24 mouse cellular contexts compared by ENCODE assay signal in genomic region chr9:106237878-106238277, GRCm38 (mm10). TPM values are rescaled to one million over a fixed set of nuclear protein-coding genes. Genes with fewer than 3 reads are reported as not detected.
DNase-seq lines count a peak whose midpoint lies in the region; ATAC-seq and TF ChIP-seq lines count a peak whose summit lies in the region.
"Had no signal": no experiment of that assay in that cellular context is flagged by ENCODE, and none has a peak within 500 bp of the region (broad histone marks: within the 10 kb centered on the region; RNA-seq: fewer than 3 reads in every experiment).

No protein-coding gene starts in this region.

- H3K4me2 ChIP-seq in kidney, embryonic 15.5 days, result no peak overlapping the region
- no peak overlapping the region for H3K4me2 ChIP-seq in kidney, embryonic 16.5 days (replicated peaks; ENCODE audit: low read depth, low read length)
- H3K4me2 ChIP-seq in midbrain, postnatal 0 days (ENCODE audit: low read depth, low read length, poor library complexity, severe bottlenecking), result no peak overlapping the region
- H3K4me2 ChIP-seq: embryonic facial prominence, embryonic 13.5 days; forebrain, embryonic 12.5 days; forebrain, embryonic 15.5 days; heart, embryonic 11.5 days; hindbrain, embryonic 12.5 days; hindbrain, embryonic 15.5 days had no signal

- H3K4me3 ChIP-seq in kidney, embryonic 15.5 days (replicated peaks), result no peak overlapping the region
- H3K4me3 ChIP-seq in kidney, embryonic 16.5 days (ENCODE audit: low read length), result no peak overlapping the region
- 0 out of 2 replicates have a peak overlapping the region, but pooled peaks have one; percentile 1 for H3K4me3 ChIP-seq in liver, adult 2 months (ENCODE audit: insufficient read depth, low read depth, low read length)
- no peak overlapping the region for H3K4me3 ChIP-seq in brown adipose tissue, adult 24 weeks (ENCODE audit: insufficient read depth, low read depth, low read length)
- no peak overlapping the region for H3K4me3 ChIP-seq in midbrain, postnatal 0 days (ENCODE audit: low read depth, low read length)
- H3K4me3 ChIP-seq: embryonic facial prominence, embryonic 10.5 days; embryonic facial prominence, embryonic 13.5 days; erythroblast, embryonic 14.5 days; forebrain, embryonic 12.5 days; forebrain, embryonic 15.5 days; hindbrain, embryonic 12.5 days; hindbrain, embryonic 15.5 days had no signal

- 0 out of 2 replicates have a peak, but pooled peaks have one; percentile 2 for TF ChIP-seq CTCF in liver, adult 2 months (IDR thresholded peaks at IDR 0.05; ENCODE audit: low read depth, low read length)
- TF ChIP-seq CTCF in midbrain, postnatal 0 days (IDR thresholded peaks at IDR 0.05), result no peak

- peak; percentile 18 for DNase-seq in adrenal gland, adult 2 months
- DNase-seq in adrenal gland, postnatal 4 days (ENCODE audit: low spot score in 2 of 2), result no peak
- peak; percentile 49 for DNase-seq in liver, adult 2 months (ENCODE audit: extremely low read depth, low read depth, low spot score)
- DNase-seq in liver, result no peak
- DNase-seq in midbrain, postnatal 0 days (ENCODE audit: low spot score), result no peak
- DNase-seq: cerebellum, adult 11-12 months; cerebellum, adult 8-10 months; cerebellum, postnatal 10 days; cerebellum, postnatal 36 days; embryo, embryonic 11 days; gastrocnemius, postnatal 14 days; heart, adult 11 months had no signal

- WGBS in kidney, embryonic 15.5 days, result 92% methylated on average over 10 of the region's 10 CpGs
- 95% methylated on average over 10 of the region's 10 CpGs for WGBS in kidney, embryonic 16.5 days
- WGBS in liver, adult 2 months, result 45% methylated on average over 10 of the region's 10 CpGs
- 96% methylated on average over 10 of the region's 10 CpGs for WGBS in midbrain, postnatal 0 days

- H3K79me2 ChIP-seq in liver, adult 2 months (ENCODE audit: control insufficient read depth, insufficient read depth, low read length), result no peaks in the 10 kb centered on the region

- peaks cover 99% of the 10 kb centered on the region for H3K36me3 ChIP-seq in kidney, embryonic 15.5 days
- peaks cover 82% of the 10 kb centered on the region for H3K36me3 ChIP-seq in kidney, embryonic 16.5 days (ENCODE audit: insufficient read depth, low read length)
- peaks cover 81% of the 10 kb centered on the region for H3K36me3 ChIP-seq in liver, adult 2 months (ENCODE audit: control insufficient read depth, insufficient read depth, low read length)
- peaks cover 80% of the 10 kb centered on the region for H3K36me3 ChIP-seq in midbrain, postnatal 0 days (ENCODE audit: insufficient read depth, low read length)

- no peaks in the 10 kb centered on the region for H3K9me3 ChIP-seq in kidney, embryonic 15.5 days (replicated peaks)
- no peaks in the 10 kb centered on the region for H3K9me3 ChIP-seq in kidney, embryonic 16.5 days (ENCODE audit: low read length)
- no peaks in the 10 kb centered on the region for H3K9me3 ChIP-seq in midbrain, postnatal 0 days (ENCODE audit: low read length)
- H3K9me3 ChIP-seq: embryonic facial prominence, embryonic 10.5 days; embryonic facial prominence, embryonic 13.5 days; forebrain, embryonic 12.5 days; forebrain, embryonic 15.5 days; hindbrain, embryonic 12.5 days; hindbrain, embryonic 15.5 days had no signal

- H3K9ac ChIP-seq in kidney, embryonic 15.5 days, result no peak overlapping the region
- no peak overlapping the region for H3K9ac ChIP-seq in kidney, embryonic 16.5 days (replicated peaks; ENCODE audit: low read length)
- peak overlapping the region; percentile 61 for H3K9ac ChIP-seq in liver, adult 2 months (ENCODE audit: low read depth, low read length)
- no peak overlapping the region for H3K9ac ChIP-seq in midbrain, postnatal 0 days (replicated peaks; ENCODE audit: low read length, poor library complexity, severe bottlenecking)
- H3K9ac ChIP-seq: embryonic facial prominence, embryonic 13.5 days; forebrain, embryonic 12.5 days; forebrain, embryonic 15.5 days; hindbrain, embryonic 12.5 days; hindbrain, embryonic 15.5 days had no signal

- no peak for ATAC-seq in kidney, embryonic 15.5 days (replicated peaks; ENCODE audit: low FRiP score)
- ATAC-seq in kidney, embryonic 16.5 days (ENCODE audit: low FRiP score, low TSS enrichment), result no peak
- ATAC-seq in midbrain, postnatal 0 days (ENCODE audit: low FRiP score), result no peak
- ATAC-seq: activated CD4-positive, CD25-positive, alpha-beta regulatory T cell, adult 4 months; forebrain, embryonic 15.5 days had no signal

- H3K4me1 ChIP-seq in kidney, embryonic 15.5 days, result peaks cover 11% of the 10 kb centered on the region
- H3K4me1 ChIP-seq in kidney, embryonic 16.5 days (ENCODE audit: insufficient read depth, low read length), result peaks cover 9% of the 10 kb centered on the region; the same call in 1 of the 2 replicates
- peaks cover 23% of the 10 kb centered on the region; the same call in 1 of the 2 replicates for H3K4me1 ChIP-seq in liver, adult 2 months (ENCODE audit: control insufficient read depth, insufficient read depth, low read length)
- peaks cover 12% of the 10 kb centered on the region; the same call in 1 of the 2 replicates for H3K4me1 ChIP-seq in brown adipose tissue, adult 24 weeks (ENCODE audit: control insufficient read depth, insufficient read depth, insufficient read length, low read length)
- H3K4me1 ChIP-seq in midbrain, postnatal 0 days (ENCODE audit: insufficient read depth, low read length), result no peaks in the 10 kb centered on the region
- H3K4me1 ChIP-seq: embryonic facial prominence, embryonic 10.5 days; embryonic facial prominence, embryonic 13.5 days; forebrain, embryonic 12.5 days; forebrain, embryonic 15.5 days; hindbrain, embryonic 12.5 days; hindbrain, embryonic 15.5 days had no signal

- TF ChIP-seq POLR2A in liver, adult 2 months (IDR thresholded peaks at IDR 0.05; ENCODE audit: extremely low read depth, insufficient read depth, low read length), result peak; percentile 36; the same call in 1 of the 2 replicates

- no peaks in the 10 kb centered on the region for H3K27me3 ChIP-seq in kidney, embryonic 15.5 days
- no peaks in the 10 kb centered on the region for H3K27me3 ChIP-seq in kidney, embryonic 16.5 days (ENCODE audit: insufficient read depth, low read length)
- H3K27me3 ChIP-seq in liver, adult 2 months (ENCODE audit: control insufficient read depth, insufficient read depth, low read length), result no peaks in the 10 kb centered on the region
- H3K27me3 ChIP-seq in midbrain, postnatal 0 days (ENCODE audit: insufficient read depth, low read length), result no peaks in the 10 kb centered on the region
- H3K27me3 ChIP-seq: embryonic facial prominence, embryonic 13.5 days; forebrain, embryonic 12.5 days; forebrain, embryonic 15.5 days; hindbrain, embryonic 12.5 days; hindbrain, embryonic 15.5 days had no signal

- peak overlapping the region; percentile 23; the same call in 1 of the 2 replicates for H3K27ac ChIP-seq in kidney, embryonic 15.5 days
- no peak overlapping the region for H3K27ac ChIP-seq in kidney, embryonic 16.5 days (ENCODE audit: low read length)
- peak overlapping the region; percentile 39 for H3K27ac ChIP-seq in liver, adult 2 months (replicated peaks; ENCODE audit: insufficient read depth, low read depth, low read length)
- peak overlapping the region; percentile 9; the same call in 1 of the 2 replicates for H3K27ac ChIP-seq in brown adipose tissue, adult 24 weeks (replicated peaks; ENCODE audit: low read depth, low read length)
- H3K27ac ChIP-seq in midbrain, postnatal 0 days (ENCODE audit: low read depth, low read length), result no peak overlapping the region
- H3K27ac ChIP-seq: embryonic facial prominence, embryonic 10.5 days; embryonic facial prominence, embryonic 13.5 days; forebrain, embryonic 12.5 days; forebrain, embryonic 15.5 days; hindbrain, embryonic 12.5 days; hindbrain, embryonic 15.5 days had no signal

RNA-seq across cellular contexts. Expression of gene Alas1, which starts 10.6 kb away (rescaled TPM):
- 1,000 to 10,000 TPM; 1,496 to 1,691 TPM for total RNA-seq in adrenal gland, adult 2 months (2021)
- polyA plus RNA-seq in adrenal gland, adult 2 months (2012; rRNA removed), result 1,137 and 1,435 TPM in 2 replicates
- 100 to 1,000 TPM; 676 to 715 TPM for total RNA-seq in adrenal gland, postnatal 4 days (2021)
- polyA plus RNA-seq in kidney, embryonic 15.5 days (2015; fragmentation: Nextera tagmentation; extraction: Ambion mirVana), result 104 and 121 TPM in 2 replicates
- 122 and 128 TPM in 2 replicates for polyA plus RNA-seq in kidney, embryonic 16.5 days (2015; fragmentation: Nextera tagmentation; extraction: Ambion mirVana)
- 270 and 285 TPM in 2 replicates for total RNA-seq in liver, adult 2 months (2014; rRNA removed)
- polyA plus RNA-seq in liver, adult 2 months (2012; rRNA removed), result 530 and 649 TPM in 2 replicates
- polyA plus RNA-seq in brown adipose tissue, adult 24 weeks (2012; ENCODE audit: insufficient read depth, insufficient read length, missing spikeins), result 452 and 504 TPM in 2 replicates
- 51.5 and 76.1 TPM in 2 replicates for total RNA-seq in midbrain, postnatal 0 days (2014; rRNA removed)
- polyA plus RNA-seq in midbrain, postnatal 0 days (2015; fragmentation: Nextera tagmentation; extraction: Ambion mirVana), result 84.4 and 86.8 TPM in 2 replicates

RNA-seq across cellular contexts. Expression of gene Tlr9, which starts 15.5 kb away (rescaled TPM):
- 1 to 10 TPM in 1 of 2 experiments, under 1 TPM in 1; 0.84 to 1.4 TPM for total RNA-seq in adrenal gland, adult 2 months (2021)
- polyA plus RNA-seq in adrenal gland, adult 2 months (2012; rRNA removed), result 2.5 and 2.7 TPM in 2 replicates
- 1 to 10 TPM; 1.4 to 1.6 TPM for total RNA-seq in adrenal gland, postnatal 4 days (2021)
- polyA plus RNA-seq in kidney, embryonic 15.5 days (2015; fragmentation: Nextera tagmentation; extraction: Ambion mirVana), result 0.09 TPM in 1 of 2 replicates, not detected in the other
- 0.07 TPM in 1 of 2 replicates, not detected in the other for polyA plus RNA-seq in kidney, embryonic 16.5 days (2015; fragmentation: Nextera tagmentation; extraction: Ambion mirVana)
- total RNA-seq in liver, adult 2 months (2014; rRNA removed), result 0.18 and 0.27 TPM in 2 replicates
- polyA plus RNA-seq in liver, adult 2 months (2012; rRNA removed), result 0.37 and 0.61 TPM in 2 replicates
- polyA plus RNA-seq in brown adipose tissue, adult 24 weeks (2012; ENCODE audit: insufficient read depth, insufficient read length, missing spikeins), result 0.48 and 0.88 TPM in 2 replicates
- 0.49 and 0.85 TPM in 2 replicates for total RNA-seq in midbrain, postnatal 0 days (2014; rRNA removed)
- 0.07 and 0.16 TPM in 2 replicates for polyA plus RNA-seq in midbrain, postnatal 0 days (2015; fragmentation: Nextera tagmentation; extraction: Ambion mirVana)
- polyA plus RNA-seq: embryonic facial prominence, embryonic 10.5 days; embryonic facial prominence, embryonic 13.5 days; forebrain, embryonic 12.5 days; forebrain, embryonic 15.5 days; heart, embryonic 11.5 days had no signal

RNA-seq across cellular contexts. Expression of gene Twf2, which starts 35.0 kb away (rescaled TPM):
- total RNA-seq in adrenal gland, adult 2 months (2021), result 100 to 1,000 TPM in 1 of 2 experiments, 10 to 100 TPM in 1; 75.8 to 128 TPM
- polyA plus RNA-seq in adrenal gland, adult 2 months (2012; rRNA removed), result 121 and 125 TPM in 2 replicates
- 10 to 100 TPM; 62.5 to 63.9 TPM for total RNA-seq in adrenal gland, postnatal 4 days (2021)
- polyA plus RNA-seq in kidney, embryonic 15.5 days (2015; fragmentation: Nextera tagmentation; extraction: Ambion mirVana), result 67.0 and 73.4 TPM in 2 replicates
- polyA plus RNA-seq in kidney, embryonic 16.5 days (2015; fragmentation: Nextera tagmentation; extraction: Ambion mirVana), result 72.7 and 75.5 TPM in 2 replicates
- total RNA-seq in liver, adult 2 months (2014; rRNA removed), result 4.9 and 6.2 TPM in 2 replicates
- 4.5 and 4.7 TPM in 2 replicates for polyA plus RNA-seq in liver, adult 2 months (2012; rRNA removed)
- 13.6 and 19.5 TPM in 2 replicates for polyA plus RNA-seq in brown adipose tissue, adult 24 weeks (2012; ENCODE audit: insufficient read depth, insufficient read length, missing spikeins)
- total RNA-seq in midbrain, postnatal 0 days (2014; rRNA removed), result 60.1 and 78.3 TPM in 2 replicates
- 41.6 and 47.4 TPM in 2 replicates for polyA plus RNA-seq in midbrain, postnatal 0 days (2015; fragmentation: Nextera tagmentation; extraction: Ambion mirVana)

RNA-seq across cellular contexts. Expression of gene Ppm1m, which starts 38.3 kb away (rescaled TPM):
- 100 to 1,000 TPM in 1 of 2 experiments, 10 to 100 TPM in 1; 84.6 to 135 TPM for total RNA-seq in adrenal gland, adult 2 months (2021)
- polyA plus RNA-seq in adrenal gland, adult 2 months (2012; rRNA removed), result 216 and 273 TPM in 2 replicates
- total RNA-seq in adrenal gland, postnatal 4 days (2021), result 10 to 100 TPM; 76.7 to 77.5 TPM
- 49.0 and 55.1 TPM in 2 replicates for polyA plus RNA-seq in kidney, embryonic 15.5 days (2015; fragmentation: Nextera tagmentation; extraction: Ambion mirVana)
- polyA plus RNA-seq in kidney, embryonic 16.5 days (2015; fragmentation: Nextera tagmentation; extraction: Ambion mirVana), result 56.8 and 58.8 TPM in 2 replicates
- 12.4 and 13.7 TPM in 2 replicates for total RNA-seq in liver, adult 2 months (2014; rRNA removed)
- 17.3 and 22.7 TPM in 2 replicates for polyA plus RNA-seq in liver, adult 2 months (2012; rRNA removed)
- 104 and 137 TPM in 2 replicates for polyA plus RNA-seq in brown adipose tissue, adult 24 weeks (2012; ENCODE audit: insufficient read depth, insufficient read length, missing spikeins)
- total RNA-seq in midbrain, postnatal 0 days (2014; rRNA removed), result 16.2 and 27.7 TPM in 2 replicates
- 18.5 and 21.3 TPM in 2 replicates for polyA plus RNA-seq in midbrain, postnatal 0 days (2015; fragmentation: Nextera tagmentation; extraction: Ambion mirVana)

RNA-seq across cellular contexts. Expression of gene Poc1a, which starts 43.0 kb away (rescaled TPM):
- total RNA-seq in adrenal gland, adult 2 months (2021), result 1 to 10 TPM; 3.4 to 5.4 TPM
- 5.4 and 7.1 TPM in 2 replicates for polyA plus RNA-seq in adrenal gland, adult 2 months (2012; rRNA removed)
- 10 to 100 TPM; 11.3 to 11.6 TPM for total RNA-seq in adrenal gland, postnatal 4 days (2021)
- 24.5 and 28.0 TPM in 2 replicates for polyA plus RNA-seq in kidney, embryonic 15.5 days (2015; fragmentation: Nextera tagmentation; extraction: Ambion mirVana)
- polyA plus RNA-seq in kidney, embryonic 16.5 days (2015; fragmentation: Nextera tagmentation; extraction: Ambion mirVana), result 28.4 and 29.2 TPM in 2 replicates
- 1.8 and 3.2 TPM in 2 replicates for total RNA-seq in liver, adult 2 months (2014; rRNA removed)
- 3.1 and 3.9 TPM in 2 replicates for polyA plus RNA-seq in liver, adult 2 months (2012; rRNA removed)
- polyA plus RNA-seq in brown adipose tissue, adult 24 weeks (2012; ENCODE audit: insufficient read depth, insufficient read length, missing spikeins), result 9.4 and 12.7 TPM in 2 replicates
- total RNA-seq in midbrain, postnatal 0 days (2014; rRNA removed), result 6.5 and 8.7 TPM in 2 replicates
- polyA plus RNA-seq in midbrain, postnatal 0 days (2015; fragmentation: Nextera tagmentation; extraction: Ambion mirVana), result 9.8 and 11.7 TPM in 2 replicates

Comparison
In these comparisons a context has a peak if more than half of its experiments do, and no peak if none do; other contexts are left out.
1. DNase-seq: peak in adrenal gland, adult 2 months (single experiment) and liver, adult 2 months (single experiment); none in adrenal gland, postnatal 4 days (0 of 2), liver (single experiment) and midbrain, postnatal 0 days (single experiment).
2. H3K27ac ChIP-seq: peak in kidney, embryonic 15.5 days (single experiment), liver, adult 2 months (single experiment) and brown adipose tissue, adult 24 weeks (single experiment); none in kidney, embryonic 16.5 days (single experiment) and midbrain, postnatal 0 days (single experiment).